12 mouse cellular contexts compared by ENCODE assay signal in genomic region chr12:85135513-85136470, GRCm38 (mm10). TPM values are rescaled to one million over a fixed set of nuclear protein-coding genes. Genes with fewer than 3 reads are reported as not detected.
DNase-seq lines count a peak whose midpoint lies in the region; ATAC-seq and TF ChIP-seq lines count a peak whose summit lies in the region.
"Had no signal": no experiment of that assay in that cellular context is flagged by ENCODE, and none has a peak within 500 bp of the region (broad histone marks: within the 10 kb centered on the region; RNA-seq: fewer than 3 reads in every experiment).

No protein-coding gene starts in this region.

- no peak overlapping the region for H3K27ac ChIP-seq in limb, embryonic 14.5 days (replicated peaks; ENCODE audit: low read depth, low read length)
- H3K27ac ChIP-seq: macrophage had no signal

- ATAC-seq in frontal cortex, adult (ENCODE audit: low TSS enrichment) = peak; percentile 59
- 0 out of 2 replicates have a peak, but pooled peaks have one; percentile 14 for ATAC-seq in limb, embryonic 14.5 days (ENCODE audit: low FRiP score, low read depth)

- WGBS in limb, embryonic 14.5 days = 76% methylated on average over 19 of the region's 19 CpGs

- no peak overlapping the region for H3K4me2 ChIP-seq in limb, embryonic 14.5 days (replicated peaks; ENCODE audit: low read depth, low read length, severe bottlenecking)

- H3K9me3 ChIP-seq in limb, embryonic 14.5 days (ENCODE audit: control insufficient read depth, low read length) = no peaks in the 10 kb centered on the region

- intact Hi-C loops in left cerebral cortex, postnatal 4 days (cut with DNase I) = no loop called here

- no peak for DNase-seq in frontal cortex, postnatal 25 days (ENCODE audit: low spot score in 2 of 2)
- DNase-seq in left cerebral cortex, postnatal 4 days = peak; percentile 33
- no peak for DNase-seq in left cerebral cortex, adult 11 months (ENCODE audit: low spot score)
- peak; percentile 76 for DNase-seq in brain, adult 2 months (ENCODE audit: low read depth, low spot score)
- no peak for DNase-seq in limb, embryonic 14.5 days (ENCODE audit: low spot score)
- DNase-seq in layer of hippocampus, adult 9-10 months (ENCODE audit: low spot score) = no peak
- DNase-seq in adrenal gland, adult 2 months = no peak
- DNase-seq: adrenal gland, postnatal 14 days; right cerebral cortex, postnatal 14 days; thymus, adult 18-20 months had no signal

- H3K9ac ChIP-seq in limb, embryonic 14.5 days (ENCODE audit: low read depth, low read length, severe bottlenecking) = no peak overlapping the region

- no peaks in the 10 kb centered on the region for H3K27me3 ChIP-seq in limb, embryonic 14.5 days (ENCODE audit: control insufficient read depth, insufficient read depth, low read length)

- peaks cover 42% of the 10 kb centered on the region for H3K36me3 ChIP-seq in limb, embryonic 14.5 days (ENCODE audit: control insufficient read depth, insufficient read depth, low read length)

- H3K4me3 ChIP-seq in limb, embryonic 14.5 days (replicated peaks; ENCODE audit: low read length) = no peak overlapping the region

- H3K4me1 ChIP-seq in limb, embryonic 14.5 days (ENCODE audit: control insufficient read depth, insufficient read depth, low read length) = no peaks in the 10 kb centered on the region

- no peak for TF ChIP-seq POLR2A in limb, embryonic 14.5 days (IDR thresholded peaks at IDR 0.05; ENCODE audit: borderline replicate concordance, extremely low read depth, insufficient read depth, insufficient read length)

RNA-seq across cellular contexts. Expression of gene Rps6kl1, which starts 15.3 kb away (rescaled TPM):
- total RNA-seq in left cerebral cortex, postnatal 4 days (2021) = 10 to 100 TPM; 41.2 to 44.1 TPM
- polyA plus RNA-seq in limb, embryonic 14.5 days (2012; rRNA removed) = 0.37 and 0.43 TPM in 2 replicates
- 0.39 and 0.50 TPM in 2 replicates for polyA plus RNA-seq in limb, embryonic 14.5 days (2014; fragmentation: Nextera tagmentation; extraction: Ambion mirVana)
- 1 to 10 TPM in 1 of 2 experiments, under 1 TPM in 1; 0.37 to 1.5 TPM for total RNA-seq in adrenal gland, adult 2 months (2021)
- polyA plus RNA-seq in adrenal gland, adult 2 months (2012; rRNA removed) = 1.5 and 1.8 TPM in 2 replicates
- polyA plus RNA-seq: macrophage had no signal

RNA-seq across cellular contexts. Expression of gene Dlst, which starts 25.2 kb away (rescaled TPM):
- 100 to 1,000 TPM; 157 to 166 TPM for total RNA-seq in left cerebral cortex, postnatal 4 days (2021)
- polyA plus RNA-seq in limb, embryonic 14.5 days (2012; rRNA removed) = 155 and 168 TPM in 2 replicates
- 95.7 and 99.0 TPM in 2 replicates for polyA plus RNA-seq in limb, embryonic 14.5 days (2014; fragmentation: Nextera tagmentation; extraction: Ambion mirVana)
- 100 to 1,000 TPM; 347 to 398 TPM for total RNA-seq in adrenal gland, adult 2 months (2021)
- polyA plus RNA-seq in adrenal gland, adult 2 months (2012; rRNA removed) = 107 and 114 TPM in 2 replicates

RNA-seq across cellular contexts. Expression of gene Prox2, which starts 25.2 kb away (rescaled TPM):
- 1 to 10 TPM in 1 of 2 experiments, under 1 TPM in 1; 0.64 to 1.5 TPM for total RNA-seq in left cerebral cortex, postnatal 4 days (2021)
- polyA plus RNA-seq in limb, embryonic 14.5 days (2012; rRNA removed) = 2.4 and 2.5 TPM in 2 replicates
- polyA plus RNA-seq in limb, embryonic 14.5 days (2014; fragmentation: Nextera tagmentation; extraction: Ambion mirVana) = 3.2 and 3.9 TPM in 2 replicates
- total RNA-seq in adrenal gland, adult 2 months (2021) = 1 to 10 TPM; 3.2 to 5.3 TPM
- 2.6 and 2.8 TPM in 2 replicates for polyA plus RNA-seq in adrenal gland, adult 2 months (2012; rRNA removed)

RNA-seq across cellular contexts. Expression of gene Pgf, which starts 41.8 kb away (rescaled TPM):
- total RNA-seq in left cerebral cortex, postnatal 4 days (2021) = 1 to 10 TPM; 5.1 to 6.4 TPM
- polyA plus RNA-seq in limb, embryonic 14.5 days (2012; rRNA removed) = 10.0 and 10.3 TPM in 2 replicates
- 14.6 and 16.1 TPM in 2 replicates for polyA plus RNA-seq in limb, embryonic 14.5 days (2014; fragmentation: Nextera tagmentation; extraction: Ambion mirVana)
- total RNA-seq in adrenal gland, adult 2 months (2021) = 1 to 10 TPM in 1 of 2 experiments, under 1 TPM in 1; 0.37 to 2.8 TPM
- polyA plus RNA-seq in adrenal gland, adult 2 months (2012; rRNA removed) = 0.63 and 1.6 TPM in 2 replicates

Comparison
In these comparisons a context has a peak if more than half of its experiments do, and no peak if none do; other contexts are left out.
1. DNase-seq: peak in left cerebral cortex, postnatal 4 days (single experiment) and brain, adult 2 months (single experiment); none in frontal cortex, postnatal 25 days (0 of 2), left cerebral cortex, adult 11 months (single experiment), limb, embryonic 14.5 days (single experiment), layer of hippocampus, adult 9-10 months (single experiment) and adrenal gland, adult 2 months (single experiment).
2. RNA of gene Rps6kl1, which starts 15.3 kb away (total RNA-seq): 41.2 to 44.1 TPM in left cerebral cortex, postnatal 4 days; 0.37 to 1.5 TPM in adrenal gland, adult 2 months; every median in the first group is over 10 times any median in the second.